Mouse (Mus musculus): ENCODE data around the gene Inca1. TPM values are rescaled to one million over a fixed set of nuclear protein-coding genes. Genes with fewer than 3 reads are reported as not detected.

Inca1 gene
- polyA plus RNA-seq, 1 experiment from 2014 or later, result 0.95 TPM

DNA sequence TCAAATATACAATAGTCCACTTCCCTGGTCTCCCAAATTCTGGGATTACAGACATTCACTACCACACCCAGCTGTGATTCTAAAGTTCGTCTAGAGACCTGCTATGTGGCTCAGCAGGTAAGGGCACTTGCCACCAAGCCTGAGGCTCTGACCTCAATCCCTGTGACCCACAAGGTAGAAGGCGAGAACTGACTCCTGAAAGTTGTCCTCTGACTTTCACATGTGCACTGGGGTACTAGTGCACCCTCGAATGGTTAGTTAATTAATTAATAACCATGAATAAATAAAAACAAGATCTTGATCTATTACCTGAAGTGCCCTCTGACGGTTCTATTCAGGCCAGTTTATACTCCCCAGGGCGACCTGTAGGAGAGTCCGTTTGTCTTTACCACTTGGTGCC lies 13.3 kb upstream of the Inca1 start:
- Histone ChIP-seq H3K4me1 (ENCODE audit: control insufficient read depth, insufficient read depth, low read length) (no peaks in the 10 kb centered on the region), H3K27me3 (ENCODE audit: control insufficient read depth, insufficient read depth, low read length) (no peaks in the 10 kb centered on the region), H3K9me3 (ENCODE audit: control insufficient read depth, low read length) (no peaks in the 10 kb centered on the region), H3K36me3 (ENCODE audit: control insufficient read depth, insufficient read depth, low read length) (peaks cover 67% of the 10 kb centered on the region), H3K4me2 (ENCODE audit: low read length) (no peak overlapping the region), H3K4me3 (replicated peaks; ENCODE audit: low read depth, low read length) (no peak overlapping the region), H3K9ac (replicated peaks; ENCODE audit: low read length) (no peak overlapping the region), H3K27ac (replicated peaks; ENCODE audit: low read depth, low read length) (no peak overlapping the region)
- no peak for DNase-seq
- ATAC-seq (ENCODE audit: low FRiP score, low TSS enrichment), result no peak
- 90% methylated on average over 6 of the region's 6 CpGs for WGBS

DNA sequence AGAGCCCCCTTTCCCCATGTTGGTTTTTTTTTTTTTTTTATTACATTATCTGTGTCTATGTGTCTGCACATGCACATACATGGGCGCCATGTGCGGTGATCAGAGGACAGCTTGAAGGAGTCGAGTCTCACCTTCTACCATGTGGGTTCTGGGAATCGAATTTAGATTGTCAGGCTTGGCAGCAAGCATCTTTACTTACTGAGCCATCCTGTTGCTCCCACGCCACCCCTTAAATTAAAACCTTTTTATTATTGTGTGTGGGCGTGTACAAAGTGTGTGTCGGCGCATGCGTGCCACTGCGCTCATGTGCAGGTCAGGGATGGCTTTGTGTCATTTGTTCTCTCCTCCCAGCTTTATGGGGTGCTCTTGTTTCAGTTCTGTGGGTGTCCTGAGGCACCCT lies 11.1 kb upstream of the Inca1 start:
- H3K4me2 ChIP-seq (ENCODE audit: low read length), result no peak overlapping the region
- no peaks in the 10 kb centered on the region for H3K9me3 ChIP-seq (ENCODE audit: control insufficient read depth, low read length)
- ATAC-seq (ENCODE audit: low FRiP score, low TSS enrichment), result no peak
- no peak overlapping the region for H3K9ac ChIP-seq (replicated peaks; ENCODE audit: low read length)
- H3K4me1 ChIP-seq (ENCODE audit: control insufficient read depth, insufficient read depth, low read length), result no peaks in the 10 kb centered on the region
- no peak overlapping the region for H3K4me3 ChIP-seq (replicated peaks; ENCODE audit: low read depth, low read length)
- no peak overlapping the region for H3K27ac ChIP-seq (replicated peaks; ENCODE audit: low read depth, low read length)
- DNase-seq, result no peak
- WGBS, result 96% methylated on average over 10 of the region's 10 CpGs
- H3K36me3 ChIP-seq (ENCODE audit: control insufficient read depth, insufficient read depth, low read length), result peaks cover 69% of the 10 kb centered on the region
- no peaks in the 10 kb centered on the region for H3K27me3 ChIP-seq (ENCODE audit: control insufficient read depth, insufficient read depth, low read length)

DNA sequence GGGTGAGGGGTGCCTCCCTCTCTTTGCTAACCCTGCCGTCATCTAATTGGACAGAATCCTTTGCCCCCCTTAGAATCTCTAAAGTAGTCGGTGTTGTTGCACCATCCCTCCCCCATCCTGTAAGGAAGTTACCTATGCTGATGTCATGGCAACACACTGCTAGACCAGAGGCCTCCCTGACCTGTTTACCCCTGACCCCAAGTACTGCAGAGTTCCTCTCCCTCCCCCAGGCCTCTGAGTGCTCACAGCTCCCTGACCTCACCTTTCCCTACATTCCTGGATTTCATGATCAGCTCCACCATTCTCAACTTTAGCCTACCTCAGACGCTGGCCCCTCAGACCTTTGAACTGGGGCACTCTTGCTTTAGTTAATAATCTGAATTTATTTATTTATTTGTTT lies 6.2 kb upstream of the Inca1 start:
- no peak overlapping the region for H3K9ac ChIP-seq (replicated peaks; ENCODE audit: low read length)
- H3K27ac ChIP-seq (replicated peaks; ENCODE audit: low read depth, low read length), result no peak overlapping the region
- H3K4me1 ChIP-seq (ENCODE audit: control insufficient read depth, insufficient read depth, low read length), result peaks cover 13% of the 10 kb centered on the region
- ATAC-seq (ENCODE audit: low FRiP score, low TSS enrichment) (no peak), DNase-seq (no peak)
- no peaks in the 10 kb centered on the region for H3K27me3 ChIP-seq (ENCODE audit: control insufficient read depth, insufficient read depth, low read length)
- WGBS, result 98% methylated on average over 3 of the region's 3 CpGs
- no peaks in the 10 kb centered on the region for H3K9me3 ChIP-seq (ENCODE audit: control insufficient read depth, low read length)
- peaks cover 73% of the 10 kb centered on the region for H3K36me3 ChIP-seq (ENCODE audit: control insufficient read depth, insufficient read depth, low read length)
- no peak overlapping the region for H3K4me2 ChIP-seq (ENCODE audit: low read length)
- no peak overlapping the region for H3K4me3 ChIP-seq (replicated peaks; ENCODE audit: low read depth, low read length)

DNA sequence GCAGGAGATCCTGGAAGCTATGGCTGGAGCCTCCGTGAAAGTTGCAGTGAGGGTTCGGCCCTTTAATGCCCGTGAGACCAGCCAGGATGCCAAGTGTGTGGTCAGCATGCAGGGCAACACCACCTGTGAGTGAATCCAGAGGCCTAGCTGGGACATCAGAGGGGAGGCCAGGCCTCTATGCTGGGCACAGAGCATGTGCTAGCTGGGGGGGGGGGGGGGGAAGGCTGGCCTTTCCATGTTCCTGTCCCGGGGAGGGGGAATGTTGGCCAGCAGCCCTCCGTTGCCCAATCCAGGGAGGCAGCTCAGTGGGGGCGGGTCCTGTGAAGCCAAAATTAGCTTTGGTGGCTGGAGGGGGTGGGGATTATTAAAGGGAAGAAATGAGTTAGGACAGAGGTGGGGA lies 2.8 kb upstream of the Inca1 start:
- Histone ChIP-seq H3K4me2 (ENCODE audit: low read length) (no peak overlapping the region), H3K9me3 (ENCODE audit: control insufficient read depth, low read length) (no peaks in the 10 kb centered on the region), H3K4me3 (replicated peaks; ENCODE audit: low read depth, low read length) (no peak overlapping the region), H3K36me3 (ENCODE audit: control insufficient read depth, insufficient read depth, low read length) (peaks cover 41% of the 10 kb centered on the region), H3K27me3 (ENCODE audit: control insufficient read depth, insufficient read depth, low read length) (no peaks in the 10 kb centered on the region), H3K27ac (replicated peaks; ENCODE audit: low read depth, low read length) (no peak overlapping the region), H3K9ac (replicated peaks; ENCODE audit: low read length) (peak overlapping the region; percentile 36; the same call in 1 of the 2 replicates), H3K4me1 (ENCODE audit: control insufficient read depth, insufficient read depth, low read length) (peaks cover 18% of the 10 kb centered on the region)
- no peak for DNase-seq
- WGBS, result 82% methylated on average over 6 of the region's 6 CpGs
- no peak for ATAC-seq (ENCODE audit: low FRiP score, low TSS enrichment)

DNA sequence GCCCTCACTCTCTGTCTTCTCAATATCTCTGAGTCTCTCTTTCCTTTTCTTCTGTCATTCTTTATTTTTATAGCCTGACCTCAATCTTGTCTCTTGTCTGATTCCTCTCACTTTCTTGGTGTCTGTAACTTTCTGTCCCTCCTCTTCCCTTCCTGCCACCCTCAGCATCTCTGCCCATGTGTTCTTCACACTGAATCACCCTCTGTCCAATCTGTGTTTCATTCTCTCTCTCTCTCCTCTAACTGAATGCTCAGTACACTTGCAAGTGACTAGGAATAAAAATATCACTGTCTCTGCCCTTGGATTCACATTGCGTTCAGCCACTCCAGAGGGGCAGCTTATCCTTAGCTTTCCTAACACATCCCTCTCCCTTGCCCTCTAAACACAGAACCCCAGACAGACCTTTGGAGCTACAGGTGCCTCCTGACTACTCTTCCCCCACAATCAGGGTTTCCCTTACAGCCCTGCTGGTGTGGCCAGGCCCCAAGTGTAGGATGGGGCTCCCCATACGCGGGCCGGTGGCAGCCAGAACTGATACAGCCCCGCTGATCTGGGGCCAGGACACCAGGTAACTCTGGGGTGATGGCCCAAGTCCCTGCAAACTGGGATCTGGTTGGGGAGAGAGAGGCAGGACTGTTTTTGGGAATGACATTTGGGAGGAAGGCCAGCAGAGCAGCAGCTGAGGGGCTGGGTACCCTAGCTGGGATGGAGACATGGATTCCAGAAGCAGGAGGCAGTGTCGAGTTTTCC lies 2.2 kb upstream of the Inca1 start:
- Histone ChIP-seq H3K9me3 (ENCODE audit: control insufficient read depth, low read length) (no peaks in the 10 kb centered on the region), H3K4me1 (ENCODE audit: control insufficient read depth, insufficient read depth, low read length) (peaks cover 18% of the 10 kb centered on the region), H3K9ac (replicated peaks; ENCODE audit: low read length) (peak overlapping the region; percentile 36; the same call in 1 of the 2 replicates), H3K4me3 (replicated peaks; ENCODE audit: low read depth, low read length) (peak overlapping the region; percentile 87; the same call in 1 of the 2 replicates), H3K4me2 (ENCODE audit: low read length) (peak overlapping the region; percentile 81), H3K36me3 (ENCODE audit: control insufficient read depth, insufficient read depth, low read length) (peaks cover 35% of the 10 kb centered on the region), H3K27ac (replicated peaks; ENCODE audit: low read depth, low read length) (no peak overlapping the region), H3K27me3 (ENCODE audit: control insufficient read depth, insufficient read depth, low read length) (no peaks in the 10 kb centered on the region)
- DNase-seq, result no peak
- ATAC-seq (ENCODE audit: low FRiP score, low TSS enrichment), result no peak
- WGBS, result 81% methylated on average over 6 of the region's 6 CpGs

DNA sequence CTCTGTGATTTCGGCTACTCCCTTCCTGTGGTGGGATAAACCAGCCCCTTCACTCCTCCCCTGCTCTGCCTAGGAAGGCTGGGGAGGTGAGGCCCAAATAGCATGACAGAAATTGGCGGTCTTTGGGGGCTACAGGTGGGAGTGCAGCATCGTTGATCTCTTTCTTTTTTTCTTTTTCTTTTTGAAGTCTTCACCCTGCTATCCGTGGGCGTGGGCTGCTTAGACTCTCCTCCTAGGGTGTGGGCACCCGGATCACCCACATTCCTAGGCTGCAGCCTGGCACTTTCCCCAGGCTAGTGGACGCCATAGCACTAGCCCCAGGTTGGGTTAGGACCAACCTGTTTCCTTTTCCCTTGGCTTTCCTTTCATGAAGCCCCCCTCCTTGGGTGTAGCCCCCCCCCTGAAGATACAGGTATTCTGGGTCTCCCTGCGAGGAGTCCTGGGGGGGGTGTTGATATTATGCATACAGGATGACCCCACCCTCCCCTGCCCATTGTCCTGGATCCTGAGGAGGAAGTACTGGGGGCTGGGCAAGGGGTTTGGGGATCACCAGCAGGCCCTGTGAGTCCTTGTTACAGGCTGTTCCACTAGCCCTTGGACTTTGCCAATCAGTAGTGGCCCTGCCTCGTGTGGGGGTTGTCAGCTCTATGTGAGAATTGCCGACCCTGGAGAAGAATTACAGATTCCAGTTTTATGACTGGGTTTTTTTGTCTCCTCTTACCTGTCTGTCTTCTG lies 1.4 kb upstream of the Inca1 start:
- H3K27ac ChIP-seq (replicated peaks; ENCODE audit: low read depth, low read length), result no peak overlapping the region
- H3K9ac ChIP-seq (replicated peaks; ENCODE audit: low read length), result peak overlapping the region; percentile 82
- H3K4me3 ChIP-seq (replicated peaks; ENCODE audit: low read depth, low read length), result peak overlapping the region; percentile 87
- H3K36me3 ChIP-seq (ENCODE audit: control insufficient read depth, insufficient read depth, low read length), result peaks cover 27% of the 10 kb centered on the region
- H3K9me3 ChIP-seq (ENCODE audit: control insufficient read depth, low read length), result no peaks in the 10 kb centered on the region
- no peak for ATAC-seq (ENCODE audit: low FRiP score, low TSS enrichment)
- H3K27me3 ChIP-seq (ENCODE audit: control insufficient read depth, insufficient read depth, low read length), result no peaks in the 10 kb centered on the region
- DNase-seq, result no peak
- peaks cover 18% of the 10 kb centered on the region for H3K4me1 ChIP-seq (ENCODE audit: control insufficient read depth, insufficient read depth, low read length)
- peak overlapping the region; percentile 81 for H3K4me2 ChIP-seq (ENCODE audit: low read length)
- 14% methylated on average over 10 of the region's 10 CpGs for WGBS

DNA sequence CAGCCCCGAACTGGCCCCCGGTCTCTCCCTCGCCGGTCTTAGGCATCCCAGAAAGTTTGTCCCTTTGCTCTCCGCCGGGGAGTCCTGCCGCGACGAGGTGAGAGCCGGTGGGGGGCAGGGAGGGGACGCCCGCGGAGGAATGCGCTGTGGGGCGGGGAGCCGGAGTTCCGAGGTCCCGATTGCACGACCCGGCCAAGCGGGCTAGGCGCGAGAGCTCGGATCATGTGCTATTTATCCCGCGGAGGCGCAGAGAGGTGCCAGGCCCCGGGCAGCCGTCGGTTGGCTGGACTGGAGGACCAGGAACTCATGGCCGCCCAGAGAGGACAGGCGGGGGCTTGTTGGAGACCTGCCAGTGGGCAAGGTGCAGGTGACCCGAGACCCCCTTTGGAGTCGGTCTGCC lies 658 bp upstream of the Inca1 start:
- no peaks in the 10 kb centered on the region for H3K27me3 ChIP-seq (ENCODE audit: control insufficient read depth, insufficient read depth, low read length)
- ATAC-seq (ENCODE audit: low FRiP score, low TSS enrichment), result peak; percentile 59

DNA sequence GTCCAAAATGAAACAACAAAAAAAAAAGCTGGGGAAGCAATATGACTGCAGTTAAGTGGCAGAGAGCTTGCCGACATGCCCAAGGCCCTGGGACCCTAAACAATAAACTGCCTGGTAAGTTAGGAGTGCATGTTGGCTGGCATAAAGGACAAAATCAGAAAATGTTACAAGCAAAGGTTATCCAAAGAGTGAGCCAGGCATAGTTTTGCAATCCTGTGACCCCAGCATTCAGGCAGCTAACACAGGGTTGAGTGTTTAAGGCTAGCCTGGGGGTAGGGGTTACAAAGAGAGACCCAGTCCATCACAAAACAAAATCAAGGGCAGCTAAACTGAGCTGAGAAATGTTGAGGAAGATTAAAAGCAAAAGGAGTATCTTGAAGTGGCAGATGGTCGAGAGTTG lies 904 bp downstream of the Inca1 start:
- no peak for ATAC-seq (ENCODE audit: low FRiP score, low TSS enrichment)
- no peak overlapping the region for H3K9ac ChIP-seq (replicated peaks; ENCODE audit: low read length)
- 73% methylated on average over 2 of the region's 2 CpGs for WGBS

More for the DNA sequence above, 658 bp upstream of the Inca1 start:
- peak overlapping the region; percentile 81 for H3K4me2 ChIP-seq (ENCODE audit: low read length)
- peaks cover 18% of the 10 kb centered on the region for H3K4me1 ChIP-seq (ENCODE audit: control insufficient read depth, insufficient read depth, low read length)
- H3K9me3 ChIP-seq (ENCODE audit: control insufficient read depth, low read length), result no peaks in the 10 kb centered on the region
- H3K4me3 ChIP-seq (replicated peaks; ENCODE audit: low read depth, low read length), result peak overlapping the region; percentile 87
- 1% methylated on average over 34 of the region's 34 CpGs for WGBS
- peak; percentile 63 for DNase-seq
- H3K27ac ChIP-seq (replicated peaks; ENCODE audit: low read depth, low read length), result peak overlapping the region; percentile 90
- peak overlapping the region; percentile 82 for H3K9ac ChIP-seq (replicated peaks; ENCODE audit: low read length)
- H3K36me3 ChIP-seq (ENCODE audit: control insufficient read depth, insufficient read depth, low read length), result peaks cover 20% of the 10 kb centered on the region

More for the DNA sequence above, 904 bp downstream of the Inca1 start:
- DNase-seq, result no peak
- no peaks in the 10 kb centered on the region for H3K9me3 ChIP-seq (ENCODE audit: control insufficient read depth, low read length)
- peaks cover 18% of the 10 kb centered on the region for H3K4me1 ChIP-seq (ENCODE audit: control insufficient read depth, insufficient read depth, low read length)
- H3K4me2 ChIP-seq (ENCODE audit: low read length), result no peak overlapping the region
- H3K27ac ChIP-seq (replicated peaks; ENCODE audit: low read depth, low read length), result no peak overlapping the region
- no peak overlapping the region for H3K4me3 ChIP-seq (replicated peaks; ENCODE audit: low read depth, low read length)
- peaks cover 4% of the 10 kb centered on the region; the same call in 1 of the 2 replicates for H3K36me3 ChIP-seq (ENCODE audit: control insufficient read depth, insufficient read depth, low read length)
- no peaks in the 10 kb centered on the region for H3K27me3 ChIP-seq (ENCODE audit: control insufficient read depth, insufficient read depth, low read length)

Data from midbrain, embryonic 14.5 days (tissue).